ENCODE assay signal across 15 mouse cellular contexts in genomic region chr8:84735597-84735996, GRCm38 (mm10). TPM values are rescaled to one million over a fixed set of nuclear protein-coding genes. Genes with fewer than 3 reads are reported as not detected.
DNase-seq lines count a peak whose midpoint lies in the region; ATAC-seq lines count a peak whose summit lies in the region.
"Had no signal": no experiment of that assay in that cellular context is flagged by ENCODE, and none has a peak within 500 bp of the region (broad histone marks: within the 10 kb centered on the region; RNA-seq: fewer than 3 reads in every experiment).

No protein-coding gene starts in this region.

- peaks cover 55% of the 10 kb centered on the region for H3K4me1 ChIP-seq in neural tube, embryonic 14.5 days (ENCODE audit: control insufficient read depth, insufficient read depth, low read length)
- H3K4me1 ChIP-seq in heart, embryonic 12.5 days (replicated peaks), result peaks cover 90% of the 10 kb centered on the region

- 0 out of 2 replicates have a peak overlapping the region, but pooled peaks have one; percentile 16 for H3K9ac ChIP-seq in neural tube, embryonic 14.5 days (replicated peaks; ENCODE audit: low read depth, low read length)
- H3K9ac ChIP-seq in heart, embryonic 12.5 days, result peak overlapping the region; percentile 23; the same call in 1 of the 2 replicates
- H3K9ac ChIP-seq: lung, embryonic 15.5 days; neural tube, embryonic 12.5 days had no signal

- WGBS in neural tube, embryonic 14.5 days, result 37% methylated on average over 2 of the region's 2 CpGs
- 51% methylated on average over 2 of the region's 2 CpGs for WGBS in heart, embryonic 12.5 days

- peaks cover 13% of the 10 kb centered on the region for H3K27me3 ChIP-seq in neural tube, embryonic 14.5 days (ENCODE audit: control insufficient read depth, insufficient read depth, low read length)
- H3K27me3 ChIP-seq in heart, embryonic 12.5 days (replicated peaks), result peaks cover 22% of the 10 kb centered on the region
- H3K27me3 ChIP-seq: lung, embryonic 15.5 days had no signal

- no peak overlapping the region for H3K4me2 ChIP-seq in neural tube, embryonic 14.5 days (ENCODE audit: low read depth, low read length)
- H3K4me2 ChIP-seq in heart, embryonic 12.5 days, result no peak overlapping the region
- H3K4me2 ChIP-seq: lung, embryonic 15.5 days; neural tube, embryonic 12.5 days had no signal

- no peak overlapping the region for H3K27ac ChIP-seq in neural tube, embryonic 14.5 days (ENCODE audit: low read depth, low read length)
- no peak overlapping the region for H3K27ac ChIP-seq in heart, embryonic 12.5 days (ENCODE audit: poor library complexity, severe bottlenecking)
- H3K27ac ChIP-seq: lung, embryonic 15.5 days; neural tube, embryonic 12.5 days had no signal

- no peaks in the 10 kb centered on the region for H3K36me3 ChIP-seq in neural tube, embryonic 14.5 days (ENCODE audit: control insufficient read depth, insufficient read depth, low read length)
- H3K36me3 ChIP-seq in heart, embryonic 12.5 days, result no peaks in the 10 kb centered on the region
- H3K36me3 ChIP-seq: lung, embryonic 15.5 days; neural tube, embryonic 12.5 days had no signal

- ATAC-seq in neural tube, embryonic 14.5 days (ENCODE audit: low read depth), result no peak
- no peak for ATAC-seq in heart, embryonic 12.5 days (ENCODE audit: insufficient number of reproducible peaks, low FRiP score)

- H3K4me3 ChIP-seq in neural tube, embryonic 14.5 days (ENCODE audit: low read depth, low read length), result no peak overlapping the region
- H3K4me3 ChIP-seq in heart, embryonic 12.5 days, result no peak overlapping the region
- H3K4me3 ChIP-seq: erythroblast, embryonic 14.5 days; lung, embryonic 15.5 days; neural tube, embryonic 12.5 days had no signal

- intact Hi-C loops in heart, postnatal 25 days (cut with DNase I), result loop anchor here (5.0 kb wide), 1 partner anchor 33 kb away; the partner anchor contains the start of gene Lyl1

- DNase-seq in heart, adult 11 months, result peak; percentile 97
- DNase-seq in heart, postnatal 25 days (ENCODE audit: low spot score), result no peak
- DNase-seq in neural tube, embryonic 10.5 days (ENCODE audit: extremely low spot score, low spot score), result no peak
- peak; percentile 90 for DNase-seq in skeletal muscle tissue, adult 2 months (ENCODE audit: low read depth, low spot score)
- no peak for DNase-seq in urinary bladder, postnatal 10 days (ENCODE audit: low spot score)
- DNase-seq in spleen, postnatal 14 days (ENCODE audit: low spot score in 2 of 2), result no peak
- DNase-seq: B cell, adult 2 months; kidney, adult 11 months had no signal

- no peaks in the 10 kb centered on the region for H3K9me3 ChIP-seq in neural tube, embryonic 14.5 days (ENCODE audit: control insufficient read depth, low read length)
- no peaks in the 10 kb centered on the region for H3K9me3 ChIP-seq in heart, embryonic 12.5 days (replicated peaks)
- H3K9me3 ChIP-seq: G1E; lung, embryonic 15.5 days; neural tube, embryonic 12.5 days had no signal

RNA-seq across cellular contexts. Expression of gene G430095P16Rik, which starts 12.8 kb away (rescaled TPM):
- total RNA-seq in heart, postnatal 25 days (2021), result under 1 TPM in 1 of 2 experiments, not detected in 1; 0.39 TPM
- polyA plus RNA-seq in neural tube, embryonic 14.5 days (2014; fragmentation: Nextera tagmentation; extraction: Ambion mirVana), result 0.76 and 1.8 TPM in 2 replicates
- polyA plus RNA-seq in heart, embryonic 12.5 days (2016; fragmentation: Nextera tagmentation; extraction: Ambion mirVana), result 5.4 and 6.9 TPM in 2 replicates
- total RNA-seq: left cerebral cortex, postnatal 36 days had no signal

RNA-seq across cellular contexts. Expression of gene Lyl1, which starts 34.3 kb away (rescaled TPM):
- total RNA-seq in heart, postnatal 25 days (2021), result 1 to 10 TPM; 4.2 to 4.5 TPM
- polyA plus RNA-seq in neural tube, embryonic 14.5 days (2014; fragmentation: Nextera tagmentation; extraction: Ambion mirVana), result 1.3 and 3.6 TPM in 2 replicates
- polyA plus RNA-seq in heart, embryonic 12.5 days (2016; fragmentation: Nextera tagmentation; extraction: Ambion mirVana), result 18.1 and 19.7 TPM in 2 replicates

RNA-seq across cellular contexts. Expression of gene Nacc1, which starts 47.9 kb away (rescaled TPM):
- 10 to 100 TPM; 32.0 to 32.6 TPM for total RNA-seq in heart, postnatal 25 days (2021)
- polyA plus RNA-seq in neural tube, embryonic 14.5 days (2014; fragmentation: Nextera tagmentation; extraction: Ambion mirVana), result 15.3 and 16.6 TPM in 2 replicates
- 20.9 and 21.3 TPM in 2 replicates for polyA plus RNA-seq in heart, embryonic 12.5 days (2016; fragmentation: Nextera tagmentation; extraction: Ambion mirVana)

RNA-seq across cellular contexts. Expression of gene Trmt1, which starts 49.5 kb away (rescaled TPM):
- 10 to 100 TPM; 32.6 to 37.6 TPM for total RNA-seq in heart, postnatal 25 days (2021)
- polyA plus RNA-seq in neural tube, embryonic 14.5 days (2014; fragmentation: Nextera tagmentation; extraction: Ambion mirVana), result 59.8 and 70.2 TPM in 2 replicates
- polyA plus RNA-seq in heart, embryonic 12.5 days (2016; fragmentation: Nextera tagmentation; extraction: Ambion mirVana), result 46.2 and 49.5 TPM in 2 replicates

Comparison
In these comparisons a context has a peak if more than half of its experiments do, and no peak if none do; other contexts are left out.
1. DNase-seq: peak in heart, adult 11 months (single experiment) and skeletal muscle tissue, adult 2 months (single experiment); none in heart, postnatal 25 days (single experiment), neural tube, embryonic 10.5 days (single experiment), urinary bladder, postnatal 10 days (single experiment) and spleen, postnatal 14 days (0 of 2).